Mouse (Mus musculus) ES-Bruce4 (cell line): ENCODE results near the gene Zfp638. TPM values are rescaled to one million over a fixed set of nuclear protein-coding genes. Genes with fewer than 3 reads are reported as not detected.
A peak's percentile ranks its signal among the peaks of the same experiment; 100 is the strongest.
"Not testable (repeated sequence)": the region's sequence is repeated elsewhere in the genome, so short reads cannot be mapped to it uniquely, and the experiment has no call there.

Experiments
- H3K27ac ChIP-seq: 2 replicates; pipeline ENCODE4 v1.5.1; 2012; ENCODE audit warnings: low read length, inconsistent platforms; ENCODE audit not compliant: insufficient read depth
- H3K27me3 ChIP-seq: 2 replicates; pipeline ENCODE4 v1.6.1; 2012; ENCODE audit warnings: mild to moderate bottlenecking, low read length, inconsistent platforms; ENCODE audit not compliant: control insufficient read depth, poor library complexity, insufficient read depth, severe bottlenecking
- H3K36me3 ChIP-seq: 2 replicates; pipeline ENCODE4 v1.6.1; 2012; ENCODE audit warnings: inconsistent platforms, mild to moderate bottlenecking, low read length, moderate library complexity; ENCODE audit not compliant: control insufficient read depth, poor library complexity, insufficient read depth, severe bottlenecking
- H3K4me1 ChIP-seq: one replicate; pipeline ENCODE4 v1.8.1; 2011; ENCODE audit warnings: low read length; ENCODE audit not compliant: control insufficient read depth, insufficient read depth
- H3K4me3 ChIP-seq: 2 replicates; pipeline ENCODE4 v1.5.1; 2011; ENCODE audit warnings: low read depth, mild to moderate bottlenecking, low read length
- H3K9ac ChIP-seq: 2 replicates; pipeline ENCODE4 v1.6.1; 2012; ENCODE audit warnings: low read depth, mild to moderate bottlenecking, inconsistent platforms; ENCODE audit not compliant: poor library complexity, severe bottlenecking
- H3K9me3 ChIP-seq: replicated peaks from 2 replicates; pipeline ENCODE4 v1.6.1; 2012; ENCODE audit warnings: mild to moderate bottlenecking, low read length, inconsistent platforms; ENCODE audit not compliant: control insufficient read depth, poor library complexity, insufficient read depth, severe bottlenecking
- CTCF ChIP-seq: IDR thresholded peaks from one replicate; pipeline ENCODE4 v1.8.1; 2011; ENCODE audit warnings: low read depth, low read length
- EP300 ChIP-seq: IDR thresholded peaks from 2 replicates; pipeline ENCODE4 v1.6.1; 2011; ENCODE audit warnings: low read depth, low read length; ENCODE audit not compliant: insufficient read depth
- POLR2A ChIP-seq: IDR thresholded peaks from one replicate; pipeline ENCODE4 v1.8.1; 2011; ENCODE audit warnings: low read length; ENCODE audit not compliant: insufficient read depth
- polyA plus RNA-seq: library from polyadenylated mRNA; stranded (reverse); fragments of >200 nt; gene quantifications from 2 replicates; pipeline ENCODE4 v1.2.4, GENCODE M21; 2011; ENCODE audit warnings: low read depth; ENCODE audit not compliant: missing spikeins, insufficient read depth, insufficient read length

Zfp638 gene
- polyA plus RNA-seq, 1 experiment, result 162 TPM

DNA sequence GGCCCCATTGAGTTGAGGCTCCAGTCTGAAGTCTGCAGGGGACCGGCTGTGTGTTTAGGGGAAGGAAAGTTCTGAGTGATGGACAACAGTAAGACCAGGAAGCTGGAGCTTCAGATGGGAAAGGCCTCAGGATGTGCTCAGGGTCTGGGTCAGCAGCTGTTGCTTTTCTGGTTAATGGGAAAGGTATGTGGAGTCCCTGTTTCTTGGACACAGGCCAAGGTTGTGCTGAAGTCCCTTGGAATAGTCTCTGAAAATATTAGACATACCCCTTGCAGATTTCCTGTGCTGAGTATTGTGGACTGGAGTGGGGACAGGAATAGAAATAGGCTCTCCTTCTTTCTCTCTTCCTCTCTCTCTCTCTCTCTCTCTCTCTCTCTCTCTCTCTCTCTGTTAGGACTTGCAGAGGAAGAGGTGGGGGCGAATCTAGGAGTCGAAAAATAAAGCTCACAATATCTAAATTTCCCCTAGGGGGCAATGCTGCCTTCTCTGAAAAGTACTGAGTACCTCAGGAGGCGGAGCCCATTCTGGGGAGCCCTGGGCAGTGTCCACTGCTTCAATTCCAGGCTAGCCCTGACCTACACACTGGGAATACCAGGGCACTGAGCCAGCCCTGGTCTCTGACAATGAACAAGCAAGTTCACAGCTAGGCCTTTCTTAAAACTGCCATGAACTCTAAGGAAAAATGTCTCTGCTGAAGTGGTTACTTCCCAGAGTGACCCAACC, 148.2 kb downstream of the Zfp638 start:
- H3K36me3 ChIP-seq, H3K9me3 ChIP-seq, H3K27me3 ChIP-seq, H3K4me3 ChIP-seq, H3K27ac ChIP-seq, H3K9ac ChIP-seq, H3K4me1 ChIP-seq: not testable (repeated sequence)
- TF ChIP-seq CTCF, result peak; percentile 8

DNA sequence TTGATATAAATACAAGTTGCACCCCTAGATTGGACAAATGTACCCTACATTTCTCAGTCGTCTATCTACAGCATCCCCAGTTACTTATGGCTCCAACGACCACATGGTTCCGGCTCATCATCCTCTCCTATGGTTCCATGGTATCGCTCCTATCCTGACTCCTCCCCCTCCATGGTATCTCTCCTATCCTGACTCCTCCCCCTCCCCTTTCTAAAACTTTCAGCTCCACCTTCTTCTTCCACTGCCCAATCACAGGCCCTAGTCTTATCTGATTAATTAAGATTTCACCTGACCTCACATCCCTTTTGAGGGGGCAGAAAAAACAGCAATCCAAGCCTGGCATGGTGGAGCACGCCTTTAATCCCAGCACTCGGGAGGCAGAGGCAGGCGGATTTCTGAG, 149.9 kb downstream of the Zfp638 start:
- Histone ChIP-seq H3K4me3 (no peak overlapping the region), H3K4me1 (no peaks in the 10 kb centered on the region), H3K9ac (no peak overlapping the region), H3K36me3 (no peaks in the 10 kb centered on the region), H3K27me3 (no peaks in the 10 kb centered on the region), H3K27ac (no peak overlapping the region), H3K9me3 (no peaks in the 10 kb centered on the region)
- TF ChIP-seq CTCF (no peak), POLR2A (no peak), EP300 (no peak)

DNA sequence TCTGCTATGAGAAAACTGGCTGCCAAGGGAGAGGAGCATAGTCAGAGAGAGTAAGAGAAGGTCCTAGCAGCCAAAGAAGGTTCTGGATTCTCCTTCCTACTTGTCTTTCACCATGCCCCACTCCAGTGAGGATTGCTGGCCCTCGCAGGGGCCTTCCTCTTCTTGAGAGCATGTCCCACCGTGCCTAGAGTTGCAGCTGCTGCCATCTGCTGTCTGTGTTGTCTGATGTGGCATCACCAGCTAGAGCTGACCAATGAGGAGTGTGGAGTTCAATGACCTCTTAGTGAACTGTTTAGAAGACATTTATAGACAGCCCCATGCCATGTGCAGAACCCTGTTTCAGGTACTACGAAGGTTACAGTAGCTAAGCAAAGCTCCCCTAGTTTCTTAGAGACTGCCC, 150.5 kb downstream of the Zfp638 start:
- no peak overlapping the region for H3K27ac ChIP-seq
- H3K9ac ChIP-seq, result no peak overlapping the region
- TF ChIP-seq CTCF (peak; percentile 27), POLR2A (no peak)
- no peaks in the 10 kb centered on the region for H3K4me1 ChIP-seq
- H3K27me3 ChIP-seq, result no peaks in the 10 kb centered on the region
- no peak overlapping the region for H3K4me3 ChIP-seq
- no peaks in the 10 kb centered on the region for H3K36me3 ChIP-seq
- no peaks in the 10 kb centered on the region for H3K9me3 ChIP-seq

DNA sequence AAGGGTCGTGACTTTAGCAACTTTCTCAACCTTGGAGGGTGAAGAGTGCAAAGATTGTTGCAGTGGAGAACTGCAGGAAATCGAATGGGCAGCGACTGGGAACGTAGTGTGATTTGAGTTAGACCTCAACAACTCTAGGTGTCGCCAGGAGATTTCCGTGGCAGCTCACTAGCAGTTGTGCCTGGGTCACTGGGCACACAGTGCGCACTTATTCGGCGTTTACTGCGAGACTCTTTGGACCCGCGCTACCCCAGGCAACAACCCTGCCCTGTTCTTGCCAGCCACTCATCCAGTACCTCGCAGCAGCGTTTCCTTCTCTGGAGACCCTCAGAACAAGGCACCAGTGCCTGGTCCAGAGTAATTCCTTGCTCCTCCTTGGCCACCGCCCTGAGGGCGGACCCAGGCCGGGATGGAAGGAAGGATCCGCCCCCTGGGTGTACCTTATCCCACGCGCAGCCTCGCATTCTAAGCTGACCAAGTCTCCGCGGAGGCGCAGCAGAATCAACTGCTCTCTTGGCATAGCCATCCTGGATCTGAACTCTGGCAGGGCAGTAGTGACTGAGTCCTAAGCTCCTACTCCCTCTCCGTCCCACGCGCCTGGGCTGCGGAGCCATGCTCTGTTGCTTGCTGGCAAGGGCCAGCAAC, 152.1 kb downstream of the Zfp638 start:
- Histone ChIP-seq H3K36me3 (no peaks in the 10 kb centered on the region), H3K27ac (no peak overlapping the region), H3K4me1 (no peaks in the 10 kb centered on the region), H3K4me3 (peak overlapping the region; percentile 58), H3K9ac (peak overlapping the region; percentile 15), H3K9me3 (no peaks in the 10 kb centered on the region), H3K27me3 (no peaks in the 10 kb centered on the region)
- TF ChIP-seq EP300, result no peak
- TF ChIP-seq CTCF, result peak; percentile 27
- no peak for TF ChIP-seq POLR2A

DNA sequence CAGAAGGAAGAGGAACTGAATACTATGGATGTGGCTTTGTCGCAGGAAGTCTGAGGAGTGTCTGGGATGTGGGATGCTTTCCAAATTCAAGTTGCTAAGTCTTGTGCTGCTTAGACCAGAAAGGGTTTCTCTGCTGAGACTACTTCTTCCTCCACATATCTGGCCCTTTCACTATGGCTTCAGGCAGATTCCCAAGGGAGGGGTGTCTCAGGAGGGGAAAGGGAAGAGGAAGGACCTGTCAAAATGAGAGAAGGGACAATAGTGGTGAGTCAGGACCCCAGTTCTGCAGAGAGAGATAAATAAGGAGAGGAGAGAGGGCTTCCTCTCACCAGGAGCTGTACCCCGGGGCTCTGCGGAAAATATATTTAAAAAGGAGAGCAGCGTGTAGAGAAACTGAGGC, 153.1 kb downstream of the Zfp638 start:
- no peak overlapping the region for H3K27ac ChIP-seq
- H3K27me3 ChIP-seq, result no peaks in the 10 kb centered on the region
- H3K9me3 ChIP-seq, result no peaks in the 10 kb centered on the region
- H3K36me3 ChIP-seq, result no peaks in the 10 kb centered on the region
- no peaks in the 10 kb centered on the region for H3K4me1 ChIP-seq
- TF ChIP-seq EP300 (no peak), POLR2A (no peak)
- no peak overlapping the region for H3K9ac ChIP-seq
- H3K4me3 ChIP-seq, result no peak overlapping the region

DNA sequence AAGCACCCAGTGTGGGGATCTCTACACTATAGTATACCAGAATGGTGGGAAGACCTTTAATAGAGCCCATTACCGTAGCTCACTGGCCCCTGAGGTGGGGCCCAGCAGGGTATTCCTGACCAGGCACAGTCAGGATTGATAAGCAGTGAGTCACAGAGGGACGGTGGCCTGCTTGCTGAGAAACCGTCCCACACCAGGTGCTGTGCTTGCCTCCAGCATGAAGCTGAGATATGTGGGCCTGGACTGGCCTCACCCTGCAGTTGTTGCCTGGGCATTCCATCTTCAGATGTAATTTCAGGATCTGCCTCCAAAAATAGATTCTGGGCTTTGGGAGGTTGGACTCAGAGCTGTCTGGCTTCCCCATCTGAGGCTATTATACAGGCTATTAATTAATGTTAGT, 155.1 kb downstream of the Zfp638 start:
- no peak for TF ChIP-seq EP300
- TF ChIP-seq CTCF, result no peak
- no peak for TF ChIP-seq POLR2A
- Histone ChIP-seq H3K36me3 (no peaks in the 10 kb centered on the region), H3K27me3 (no peaks in the 10 kb centered on the region), H3K9ac (no peak overlapping the region), H3K4me3 (no peak overlapping the region), H3K4me1 (no peaks in the 10 kb centered on the region), H3K27ac (no peak overlapping the region), H3K9me3 (no peaks in the 10 kb centered on the region)
